In genomic region chr9:57764974-57765363, GRCm38 (mm10) we compare ENCODE assay signal across 8 mouse cellular contexts. TPM values are rescaled to one million over a fixed set of nuclear protein-coding genes. Genes with fewer than 3 reads are reported as not detected.
A peak's percentile ranks its signal among the peaks of the same experiment; 100 is the strongest.
DNase-seq lines count a peak whose midpoint lies in the region; ATAC-seq and TF ChIP-seq lines count a peak whose summit lies in the region.

No protein-coding gene starts in this region.

- peak; percentile 71 for TF ChIP-seq POLR2A in brain, embryonic 14.5 days (IDR thresholded peaks at IDR 0.05; ENCODE audit: borderline replicate concordance, extremely low read depth, insufficient read depth, insufficient read length, poor library complexity, severe bottlenecking)
- TF ChIP-seq POLR2A in liver, adult 2 months (IDR thresholded peaks at IDR 0.05; ENCODE audit: extremely low read depth, insufficient read depth, low read length): peak; percentile 75

- TF ChIP-seq CTCF in brain, embryonic 14.5 days (IDR thresholded peaks at IDR 0.05; ENCODE audit: borderline replicate concordance, extremely low read depth, insufficient read depth, insufficient read length): no peak
- no peak for TF ChIP-seq CTCF in liver, adult 2 months (IDR thresholded peaks at IDR 0.05; ENCODE audit: low read depth, low read length)

- H3K9me3 ChIP-seq in heart, embryonic 11.5 days (replicated peaks; ENCODE audit: control insufficient read depth, low read length): no peaks in the 10 kb centered on the region
- H3K9me3 ChIP-seq in kidney, embryonic 15.5 days (replicated peaks): no peaks in the 10 kb centered on the region

- peak; percentile 47 for ATAC-seq in erythroblast, adult 5-6 weeks (replicated peaks; ENCODE audit: low FRiP score, poor library complexity, severe bottlenecking)
- ATAC-seq in heart, embryonic 11.5 days (replicated peaks; ENCODE audit: insufficient number of reproducible peaks, low FRiP score, low TSS enrichment): peak; percentile 89
- peak; percentile 93 for ATAC-seq in kidney, embryonic 15.5 days (replicated peaks; ENCODE audit: low FRiP score)
- ATAC-seq in monocyte, adult 5-6 weeks (replicated peaks; ENCODE audit: insufficient number of reproducible peaks, low FRiP score, low TSS enrichment, poor library complexity, severe bottlenecking): peak; percentile 24; the same call in 1 of the 2 replicates

- peaks cover 11% of the 10 kb centered on the region for H3K36me3 ChIP-seq in heart, embryonic 11.5 days (ENCODE audit: control insufficient read depth, insufficient read depth, low read length)
- H3K36me3 ChIP-seq in kidney, embryonic 15.5 days: peaks cover 19% of the 10 kb centered on the region
- peaks cover 11% of the 10 kb centered on the region for H3K36me3 ChIP-seq in liver, adult 2 months (ENCODE audit: control insufficient read depth, insufficient read depth, low read length)

- H3K27me3 ChIP-seq in heart, embryonic 11.5 days (ENCODE audit: control insufficient read depth, insufficient read depth, low read length): no peaks in the 10 kb centered on the region
- H3K27me3 ChIP-seq in kidney, embryonic 15.5 days: peaks cover 2% of the 10 kb centered on the region; the same call in 1 of the 2 replicates
- H3K27me3 ChIP-seq in liver, adult 2 months (ENCODE audit: control insufficient read depth, insufficient read depth, low read length): no peaks in the 10 kb centered on the region

- H3K4me3 ChIP-seq in heart, embryonic 11.5 days (ENCODE audit: low read depth, low read length): peak overlapping the region; percentile 91
- H3K4me3 ChIP-seq in kidney, embryonic 15.5 days (replicated peaks): peak overlapping the region; percentile 92
- peak overlapping the region; percentile 98 for H3K4me3 ChIP-seq in liver, adult 2 months (ENCODE audit: insufficient read depth, low read depth, low read length)

- peaks cover 12% of the 10 kb centered on the region; the same call in 1 of the 2 replicates for H3K79me2 ChIP-seq in liver, adult 2 months (ENCODE audit: control insufficient read depth, insufficient read depth, low read length)

- peak overlapping the region; percentile 99 for H3K27ac ChIP-seq in heart, embryonic 11.5 days (ENCODE audit: low read depth, low read length)
- peak overlapping the region; percentile 99 for H3K27ac ChIP-seq in kidney, embryonic 15.5 days
- peak overlapping the region; percentile 99 for H3K27ac ChIP-seq in liver, adult 2 months (replicated peaks; ENCODE audit: insufficient read depth, low read depth, low read length)

- peak overlapping the region; percentile 95 for H3K4me2 ChIP-seq in heart, embryonic 11.5 days
- H3K4me2 ChIP-seq in kidney, embryonic 15.5 days: peak overlapping the region; percentile 92

- DNase-seq in CD4-positive helper T cell, adult 2 months (ENCODE audit: low read depth, low spot score): peak; percentile 92
- DNase-seq in brain, embryonic 14.5 days (ENCODE audit: low read depth): peak; percentile 97
- peak; percentile 78 for DNase-seq in liver, adult 2 months (ENCODE audit: extremely low read depth, low read depth, low spot score)
- DNase-seq in spleen, postnatal 36 days (ENCODE audit: low spot score in 2 of 2): peak; percentile 95 to 96

- H3K4me1 ChIP-seq in heart, embryonic 11.5 days (ENCODE audit: control insufficient read depth, insufficient read depth, low read length): peaks cover 48% of the 10 kb centered on the region
- H3K4me1 ChIP-seq in kidney, embryonic 15.5 days: peaks cover 38% of the 10 kb centered on the region
- H3K4me1 ChIP-seq in liver, adult 2 months (ENCODE audit: control insufficient read depth, insufficient read depth, low read length): peaks cover 20% of the 10 kb centered on the region

- under 1% methylated on average over 41 of the region's 45 CpGs for WGBS in heart, embryonic 11.5 days (ENCODE audit: insufficient replicate concordance)
- WGBS in kidney, embryonic 15.5 days: 0% methylated on average over 43 of the region's 45 CpGs
- WGBS in liver, adult 2 months: 0% methylated on average over 45 of the region's 45 CpGs

- peak overlapping the region; percentile 98 for H3K9ac ChIP-seq in heart, embryonic 11.5 days (ENCODE audit: low read depth, low read length)
- peak overlapping the region; percentile 97 for H3K9ac ChIP-seq in kidney, embryonic 15.5 days
- peak overlapping the region; percentile 99 for H3K9ac ChIP-seq in liver, adult 2 months (ENCODE audit: low read depth, low read length)

RNA-seq across cellular contexts. Expression of gene Clk3, which starts 0.7 kb away (rescaled TPM):
- polyA plus RNA-seq in brain, embryonic 14.5 days (2012; rRNA removed): 153 and 188 TPM in 2 replicates
- 234 and 296 TPM in 2 replicates for total RNA-seq in erythroblast, adult 5-6 weeks (2015; ENCODE audit: low replicate concordance)
- 403 and 420 TPM in 2 replicates for total RNA-seq in erythroblast, adult 5-6 weeks (2017; ENCODE audit: low replicate concordance)
- 64.2 and 73.5 TPM in 2 replicates for polyA plus RNA-seq in heart, embryonic 11.5 days (2014; fragmentation: Nextera tagmentation; extraction: Ambion mirVana)
- polyA plus RNA-seq in kidney, embryonic 15.5 days (2015; fragmentation: Nextera tagmentation; extraction: Ambion mirVana): 71.0 and 71.8 TPM in 2 replicates
- total RNA-seq in liver, adult 2 months (2014; rRNA removed): 32.5 and 55.3 TPM in 2 replicates
- polyA plus RNA-seq in liver, adult 2 months (2012; rRNA removed): 45.8 and 48.1 TPM in 2 replicates
- 97.1 to 158 TPM (median 125 TPM) in 3 replicates for total RNA-seq in monocyte, adult 5-6 weeks (2017)

RNA-seq across cellular contexts. Expression of gene Edc3, which starts 56.6 kb away (rescaled TPM):
- polyA plus RNA-seq in brain, embryonic 14.5 days (2012; rRNA removed): 24.1 and 27.0 TPM in 2 replicates
- 2.9 and 3.3 TPM in 2 replicates for total RNA-seq in erythroblast, adult 5-6 weeks (2015; ENCODE audit: low replicate concordance)
- 1.5 and 6.7 TPM in 2 replicates for total RNA-seq in erythroblast, adult 5-6 weeks (2017; ENCODE audit: low replicate concordance)
- 14.3 and 15.5 TPM in 2 replicates for polyA plus RNA-seq in heart, embryonic 11.5 days (2014; fragmentation: Nextera tagmentation; extraction: Ambion mirVana)
- 33.6 and 34.4 TPM in 2 replicates for polyA plus RNA-seq in kidney, embryonic 15.5 days (2015; fragmentation: Nextera tagmentation; extraction: Ambion mirVana)
- total RNA-seq in liver, adult 2 months (2014; rRNA removed): 5.7 and 6.4 TPM in 2 replicates
- polyA plus RNA-seq in liver, adult 2 months (2012; rRNA removed): 6.6 TPM in 2 replicates
- total RNA-seq in monocyte, adult 5-6 weeks (2017): 2.6 to 7.9 TPM (median 3.7 TPM) in 3 replicates

Comparison
In these comparisons a context has a peak if more than half of its experiments do, and no peak if none do; other contexts are left out.
1. Peak in every context shown above with its lines: DNase-seq, ATAC-seq, H3K4me3 ChIP-seq and H3K27ac ChIP-seq.
2. ATAC-seq: peak in every context shown above with its lines; median percentile 93 in kidney, embryonic 15.5 days; 89 in heart, embryonic 11.5 days; 47 in erythroblast, adult 5-6 weeks; 24 in monocyte, adult 5-6 weeks.